Mouse (Mus musculus) lung, postnatal 0 days (tissue): ENCODE data around the gene Taok3.
A peak's percentile ranks its signal among the peaks of the same experiment; 100 is the strongest.

Experiments used
- CTCF ChIP-seq: IDR thresholded peaks from 2 replicates; pipeline ENCODE4 v1.5.1; 2016; ENCODE audit warnings: antibody characterized with exemption, mild to moderate bottlenecking
- EP300 ChIP-seq: IDR thresholded peaks from 2 replicates; pipeline ENCODE4 v1.6.1; 2016; ENCODE audit warnings: antibody characterized with exemption, mild to moderate bottlenecking, control low read depth

DNA sequence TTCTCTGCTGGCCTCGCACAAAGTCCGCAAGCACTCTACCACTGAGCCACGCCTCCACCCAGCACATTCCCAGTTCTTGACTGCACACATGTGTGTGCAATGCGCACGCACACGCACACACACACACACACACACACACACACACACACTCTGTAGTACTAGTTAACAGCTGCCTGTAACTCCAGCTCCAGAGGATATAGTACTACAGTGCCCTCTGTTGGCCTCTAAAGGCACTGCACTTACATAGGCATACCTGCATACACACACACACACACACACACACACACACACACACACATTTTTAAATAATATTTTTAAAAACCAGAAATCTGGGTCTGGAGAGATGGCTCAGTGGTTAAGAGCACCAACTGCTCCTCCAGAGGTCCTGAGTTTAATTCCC is 157.9 kb downstream of the Taok3 start:
- peak; percentile 41 for TF ChIP-seq CTCF
- no peak for TF ChIP-seq EP300
